In the genomic region with DNA sequence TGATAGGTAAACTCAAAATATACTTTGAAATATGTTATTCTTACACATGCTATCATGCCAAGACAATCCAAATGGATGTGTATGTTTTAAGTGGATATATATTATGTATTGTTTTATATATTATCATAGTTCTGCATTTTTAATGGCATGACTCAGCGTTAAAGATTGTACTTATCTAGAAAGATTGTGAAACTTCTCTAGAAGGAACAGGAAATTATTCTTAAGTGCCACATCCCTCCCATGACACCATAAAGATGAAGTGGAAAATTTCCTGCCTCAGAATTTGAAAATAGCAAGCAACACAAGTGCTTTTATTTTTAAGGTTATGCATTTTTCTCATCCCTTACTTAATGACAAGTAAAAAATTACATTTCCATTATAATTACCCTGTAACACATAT, we compare ENCODE assay signal across 25 mouse cellular contexts.
DNase-seq lines count a peak whose midpoint lies in the region; ATAC-seq and TF ChIP-seq lines count a peak whose summit lies in the region.
"Had no signal": no experiment of that assay in that cellular context is flagged by ENCODE, and none has a peak within 500 bp of the region (broad histone marks: within the 10 kb centered on the region; RNA-seq: fewer than 3 reads in every experiment).

No protein-coding gene starts in this region.

- H3K27ac ChIP-seq in cerebellum, adult 2 months (ENCODE audit: insufficient read depth, low read length), result no peak overlapping the region
- H3K27ac ChIP-seq: embryonic facial prominence, embryonic 13.5 days; embryonic facial prominence, embryonic 15.5 days; forebrain, embryonic 10.5 days; forebrain, embryonic 12.5 days had no signal

- TF ChIP-seq POLR2A in cerebellum, adult 2 months (IDR thresholded peaks at IDR 0.05; ENCODE audit: borderline replicate concordance, insufficient read depth, low read length), result no peak

- 96% methylated on average over 1 of the region's 1 CpGs for WGBS in cerebellum, adult 2 months

- peak; percentile 89 for DNase-seq in 416B (ENCODE audit: low read depth)
- DNase-seq in heart, postnatal 25 days (ENCODE audit: low spot score), result no peak
- no peak for DNase-seq in cerebellum, adult 2 months
- DNase-seq: adrenal gland, adult 8-10 months; adrenal gland, postnatal 14 days; adrenal gland, postnatal 36 days; cerebellum, adult 11 months; cerebellum, adult 18-20 months; cerebellum, adult 9-10 months; cerebellum, postnatal 10 days; cerebellum, postnatal 25 days; embryo, embryonic 11 days had no signal

- peak; percentile 90 for ATAC-seq in granulocyte monocyte progenitor cell, adult 5-6 weeks (replicated peaks; ENCODE audit: poor library complexity, severe bottlenecking)
- ATAC-seq in megakaryocyte, adult 5-6 weeks (ENCODE audit: poor library complexity, severe bottlenecking), result peak; percentile 73
- no peak for ATAC-seq in CD4-positive, CD25-positive, alpha-beta regulatory T cell, adult 4 months
- ATAC-seq: activated CD4-positive, CD25-positive, alpha-beta regulatory T cell, adult 4 months; forebrain, embryonic 14.5 days; forebrain, embryonic 16.5 days; Patski had no signal

- TF ChIP-seq CTCF in cerebellum, adult 2 months (IDR thresholded peaks at IDR 0.05; ENCODE audit: borderline replicate concordance, insufficient read depth, low read depth, low read length), result no peak

- no peaks in the 10 kb centered on the region for H3K27me3 ChIP-seq in cerebellum, adult 2 months (ENCODE audit: control insufficient read depth, insufficient read depth, low read length)
- H3K27me3 ChIP-seq: CH12.LX; embryonic facial prominence, embryonic 13.5 days; embryonic facial prominence, embryonic 15.5 days; forebrain, embryonic 12.5 days; Patski had no signal

- no peak overlapping the region for H3K4me3 ChIP-seq in cerebellum, adult 2 months (replicated peaks; ENCODE audit: insufficient read depth, low read depth, low read length)
- H3K4me3 ChIP-seq: embryonic facial prominence, embryonic 13.5 days; embryonic facial prominence, embryonic 15.5 days; erythroblast, embryonic 14.5 days; forebrain, embryonic 10.5 days; forebrain, embryonic 12.5 days had no signal

- intact Hi-C loops in heart, postnatal 25 days (cut with DNase I), result no loop called here

- H3K4me1 ChIP-seq in cerebellum, adult 2 months (ENCODE audit: control insufficient read depth, insufficient read depth, low read length), result no peaks in the 10 kb centered on the region
- H3K4me1 ChIP-seq: embryonic facial prominence, embryonic 13.5 days; embryonic facial prominence, embryonic 15.5 days; forebrain, embryonic 10.5 days; forebrain, embryonic 12.5 days had no signal
